Mouse (Mus musculus): ENCODE measurements at regions not wholly inside any gene's neighbourhood (a gene's known extent, or its start where the extent isn't known, plus 50 kb on each side); places are given as distances from the start of the nearest gene placed in this dataset.

DNA sequence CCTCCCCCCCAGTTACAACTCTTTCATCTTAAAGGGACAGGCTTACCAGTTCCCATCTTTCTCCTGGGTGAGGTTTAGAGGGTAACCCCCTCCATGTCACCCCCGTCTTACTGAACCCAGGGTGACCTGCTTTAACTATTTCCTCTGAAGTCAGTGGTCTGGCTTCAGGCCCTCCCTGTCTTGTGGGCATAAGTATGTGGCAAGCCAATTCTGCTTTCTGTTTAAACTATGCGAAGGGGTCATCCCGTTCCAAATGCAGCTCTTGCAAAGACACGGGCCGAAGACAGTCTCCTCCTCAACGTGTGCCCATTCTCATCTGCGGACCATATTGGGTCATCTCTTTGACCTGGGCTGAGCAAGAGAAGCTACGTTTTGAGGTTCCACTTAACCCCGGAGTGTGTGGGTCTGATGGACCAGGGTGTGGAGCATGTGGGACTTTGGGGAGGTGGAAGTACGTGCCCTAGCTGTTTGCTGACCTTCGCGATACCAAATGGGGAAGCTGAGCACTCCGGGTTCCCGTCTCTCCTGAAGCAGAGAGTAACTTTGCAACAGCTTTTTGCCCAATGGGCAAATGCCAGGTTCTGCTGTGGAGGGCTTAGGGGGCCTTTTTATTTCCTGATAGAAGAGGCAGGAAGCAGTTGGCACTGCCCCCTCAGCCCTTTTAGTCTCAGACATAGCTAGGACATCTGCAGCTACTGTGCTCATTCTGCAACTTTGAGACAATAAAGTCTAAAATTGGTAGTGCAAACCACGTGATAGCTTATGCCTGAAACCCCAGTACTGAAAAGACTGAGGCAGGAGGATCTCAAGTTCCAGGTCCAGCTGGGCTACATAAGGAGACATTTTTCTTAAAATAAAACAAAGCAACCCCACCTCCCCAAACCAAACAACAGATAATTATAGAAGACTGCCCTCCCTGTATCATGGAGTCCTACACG, 56.3 kb upstream of the Mdm1 start:
- DNase-seq (ENCODE audit: extremely low spot score in 1 of 2, low spot score in 2 of 2) = peak in 1 of 2 experiments; percentile 37
- intact Hi-C loops (cut with DNase I) = no loop called here

DNA sequence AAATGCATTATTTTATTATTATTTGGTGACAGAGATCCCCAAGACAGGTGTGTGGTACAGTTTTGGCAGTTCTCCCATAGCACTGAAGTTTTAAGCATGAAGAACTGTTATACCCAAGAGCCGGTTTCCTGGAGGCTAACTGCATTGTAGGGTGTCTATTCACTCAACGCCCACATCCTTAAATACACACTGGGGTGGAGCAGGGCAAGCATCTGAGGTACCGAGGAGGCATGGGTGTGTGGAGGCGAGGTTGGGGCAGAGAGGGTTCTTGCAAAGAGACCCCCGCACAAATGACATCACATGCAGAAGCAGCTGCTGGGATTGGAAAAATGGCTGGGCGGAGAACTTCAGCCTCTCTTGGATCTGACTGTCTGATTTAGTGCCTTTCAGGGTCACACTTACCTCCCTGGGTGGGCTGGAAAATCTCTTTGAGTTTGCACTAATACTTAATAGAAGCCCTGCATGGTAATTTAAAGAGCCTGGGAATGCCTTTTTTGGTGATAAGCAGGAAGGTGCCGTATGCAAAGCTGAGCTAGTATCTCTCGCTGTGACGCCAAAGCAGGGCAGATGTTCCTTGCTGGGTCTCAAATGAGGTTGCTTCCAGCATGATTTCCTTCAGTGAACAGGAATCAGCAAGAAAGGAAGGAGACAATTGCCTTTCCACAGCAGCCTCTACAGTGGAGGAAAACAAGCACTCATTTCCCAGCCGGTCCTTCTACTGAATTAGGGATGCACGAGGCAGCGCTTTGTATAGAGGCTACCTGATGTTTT, 53.9 kb upstream of the Mdm1 start:
- DNase-seq (ENCODE audit: extremely low spot score in 1 of 2, low spot score in 2 of 2) = no peak
- intact Hi-C loops (cut with DNase I) = no loop called here

GRCm38 (mm10) chr10:118088499-118088898, 53.1 kb upstream of the Mdm1 start:
- DNase-seq (ENCODE audit: extremely low spot score in 1 of 2, low spot score in 2 of 2) = no peak
- intact Hi-C loops (cut with DNase I) = no loop called here

GRCm38 (mm10) chr10:118089879-118090278, 51.7 kb upstream of the Mdm1 start:
- intact Hi-C loops (cut with DNase I) = no loop called here
- no peak for DNase-seq (ENCODE audit: extremely low spot score in 1 of 2, low spot score in 2 of 2)

DNA sequence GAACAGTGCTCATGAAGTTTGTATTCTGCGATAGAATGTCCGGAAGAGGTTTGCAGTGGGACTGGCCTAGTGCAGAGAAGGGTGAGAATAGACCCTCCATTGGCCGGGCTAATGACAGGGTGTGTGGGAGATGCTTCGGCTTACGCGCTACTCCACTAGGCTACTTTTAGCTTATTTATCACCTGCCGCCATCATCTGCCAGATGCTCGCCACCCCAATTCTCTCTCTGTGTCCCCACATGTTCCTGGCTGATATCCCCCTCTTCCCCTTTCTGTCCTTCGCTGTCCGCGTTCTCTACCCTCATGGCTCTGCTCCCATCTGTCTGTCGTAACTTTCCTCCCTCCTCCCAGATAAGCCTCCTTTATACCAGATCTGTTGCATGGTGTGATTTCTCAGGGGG, 50.1 kb upstream of the Mdm1 start:
- intact Hi-C loops (cut with DNase I) = no loop called here
- DNase-seq (ENCODE audit: extremely low spot score in 1 of 2, low spot score in 2 of 2) = no peak
